Mouse (Mus musculus): ENCODE measurements around the gene Tgfbr3.
A peak's percentile ranks its signal among the peaks of the same experiment; 100 is the strongest.
"Not testable (repeated sequence)": the region's sequence is repeated elsewhere in the genome, so short reads cannot be mapped to it uniquely, and the experiment has no call there.

The Tgfbr3 gene

DNA sequence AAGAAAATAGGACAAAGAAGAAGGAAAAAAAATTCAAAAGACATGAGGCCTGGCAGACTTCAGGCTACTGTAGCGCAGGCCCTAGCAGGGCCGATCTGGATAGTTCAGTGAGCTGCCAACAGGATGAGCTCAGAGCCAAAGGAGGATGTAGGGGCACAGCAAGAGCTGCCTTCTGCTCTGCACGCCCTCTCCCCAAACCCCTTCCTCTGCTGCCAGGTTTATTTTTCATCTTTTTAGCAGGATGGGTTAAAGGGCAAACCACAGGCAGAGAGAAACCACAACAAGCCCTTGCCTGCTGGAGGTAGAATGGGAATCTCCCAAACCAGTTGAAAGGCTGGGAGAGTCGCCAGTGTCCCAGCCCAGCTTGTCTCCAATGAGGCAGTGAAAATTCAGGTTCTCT is 10.2 kb downstream of the Tgfbr3 start:
- no peak for DNase-seq (ENCODE audit: low spot score)

DNA sequence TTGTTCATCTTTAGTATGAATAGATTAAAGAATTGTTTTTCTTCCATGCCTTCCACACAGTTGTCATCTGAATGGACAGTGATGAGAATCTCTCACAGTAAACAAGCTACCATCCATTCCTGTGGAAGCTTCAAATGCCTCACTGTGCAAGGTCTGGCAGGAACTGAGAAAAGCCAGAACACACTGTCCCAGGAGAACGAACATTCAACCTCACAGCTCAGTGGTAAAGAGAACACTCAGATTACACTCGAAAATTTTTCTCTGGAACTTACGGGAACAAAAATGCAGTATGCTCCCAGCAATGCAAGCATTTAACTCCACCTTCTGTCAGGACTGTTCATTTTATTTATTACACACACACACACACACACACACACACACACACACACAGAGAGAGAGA is 13.2 kb downstream of the Tgfbr3 start:
- no peak for DNase-seq (ENCODE audit: low spot score)

DNA sequence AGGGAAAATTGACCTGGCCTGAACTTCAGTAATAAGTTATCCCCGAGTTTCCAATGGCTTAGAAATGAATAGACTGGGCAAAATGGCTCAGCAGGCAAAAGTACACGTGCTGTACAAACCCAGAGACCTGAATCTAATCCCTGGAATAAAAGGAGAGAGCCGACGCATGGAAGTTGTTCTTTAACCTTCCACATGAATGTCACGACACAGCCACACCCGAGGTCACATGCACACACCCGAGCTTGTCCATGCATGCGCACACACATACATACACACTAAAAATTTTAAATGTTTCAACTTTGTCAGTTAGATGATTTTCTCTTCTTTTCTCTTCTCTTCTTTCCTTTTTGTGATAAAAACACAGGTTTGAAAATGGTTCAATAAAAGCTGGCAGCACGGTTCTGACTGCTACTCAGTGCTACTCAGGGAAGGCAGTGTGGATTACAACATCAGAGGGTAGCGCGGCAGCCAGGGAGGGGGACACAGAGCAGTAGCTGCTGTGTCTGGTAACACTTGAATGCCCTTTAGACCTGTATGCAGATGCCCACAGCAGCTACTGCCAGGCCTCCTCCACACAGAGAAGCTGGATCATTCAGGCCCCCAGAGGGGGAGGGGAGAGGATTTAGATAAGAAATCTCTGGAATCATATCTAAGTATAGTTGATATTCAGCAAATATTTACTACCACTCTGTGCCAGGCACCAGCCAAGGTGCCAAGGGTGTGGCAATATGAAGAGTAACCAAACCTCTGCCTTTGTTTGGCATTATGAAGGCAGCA is 17.0 kb downstream of the Tgfbr3 start:
- DNase-seq (ENCODE audit: low spot score), result no peak

DNA sequence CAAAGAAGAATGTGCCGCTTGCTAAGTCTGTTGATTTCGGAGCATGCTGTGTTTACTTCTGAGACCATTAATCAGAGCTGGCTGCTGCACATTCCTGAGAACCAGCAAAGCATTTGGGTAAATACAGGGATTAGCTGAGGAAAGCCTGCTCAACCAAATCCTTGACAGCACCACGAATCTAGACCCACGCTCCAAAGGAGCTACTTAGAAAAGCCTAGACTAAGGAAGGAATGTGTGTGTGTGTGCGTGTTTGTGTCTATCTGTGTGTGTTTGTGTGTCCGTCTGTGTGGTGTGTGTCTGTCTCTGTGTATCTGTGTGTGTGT is 20.5 kb downstream of the Tgfbr3 start:
- DNase-seq (ENCODE audit: low spot score), result no peak

DNA sequence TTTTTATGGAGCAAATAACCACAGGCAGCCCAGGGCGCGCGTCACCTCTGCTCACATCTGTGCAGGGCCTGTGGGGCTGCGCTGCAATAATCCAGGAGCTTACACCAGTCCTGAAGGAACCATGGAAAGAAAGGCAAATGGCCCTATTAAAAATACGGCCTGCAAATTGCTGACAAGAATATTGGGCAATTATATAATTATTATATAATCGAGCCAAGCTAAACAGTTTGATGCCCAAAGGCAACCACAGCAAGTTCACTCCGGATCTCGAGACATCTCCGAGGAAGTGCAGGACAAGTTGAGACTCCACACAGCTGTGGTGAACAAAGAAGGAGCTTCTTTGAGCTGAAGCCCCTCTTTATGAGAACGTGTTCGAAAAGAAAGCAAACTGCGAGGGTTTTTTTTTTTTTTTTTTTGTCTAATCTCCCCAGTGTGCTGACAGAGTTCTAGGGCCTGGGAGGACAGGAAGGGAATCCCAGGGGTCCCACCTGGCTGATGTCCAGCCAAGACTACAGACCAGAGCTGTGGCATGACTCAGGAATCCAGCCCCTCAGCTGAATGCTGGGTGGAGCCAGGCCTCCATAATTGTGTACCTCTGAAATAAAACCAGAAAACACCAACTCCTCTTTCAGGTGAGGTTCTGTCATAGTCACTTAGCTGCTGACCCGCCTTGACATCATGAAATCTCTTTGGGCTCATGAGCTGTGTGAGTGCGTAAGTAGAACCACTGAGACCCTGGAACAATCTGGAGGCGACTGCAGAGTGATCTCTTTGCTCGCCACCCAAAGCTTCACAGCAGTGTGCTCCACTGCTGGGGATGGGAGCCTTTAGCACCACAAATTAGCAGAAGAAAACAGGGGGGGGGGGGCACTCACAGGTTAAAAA is 21.1 kb downstream of the Tgfbr3 start:
- DNase-seq (ENCODE audit: low spot score), result no peak

DNA sequence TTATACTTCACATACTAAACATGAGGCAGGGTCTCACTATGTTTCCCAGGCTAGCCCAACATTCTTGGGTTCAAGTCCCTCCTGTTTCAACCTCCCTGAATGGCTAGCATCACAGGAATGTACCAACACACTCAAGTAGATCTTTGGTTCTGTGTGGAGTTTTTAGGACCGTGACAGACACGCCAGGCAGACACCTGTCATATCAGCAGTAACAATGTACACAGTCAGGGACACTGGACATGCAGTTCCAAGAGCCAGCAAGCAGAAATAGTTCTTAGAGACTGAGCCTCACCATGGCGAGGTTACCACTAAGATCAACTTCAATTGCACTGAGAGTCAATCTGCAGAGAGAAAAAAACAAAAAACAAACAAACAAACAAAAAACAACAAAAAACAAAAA is 22.9 kb downstream of the Tgfbr3 start:
- no peak for DNase-seq (ENCODE audit: low spot score)

DNA sequence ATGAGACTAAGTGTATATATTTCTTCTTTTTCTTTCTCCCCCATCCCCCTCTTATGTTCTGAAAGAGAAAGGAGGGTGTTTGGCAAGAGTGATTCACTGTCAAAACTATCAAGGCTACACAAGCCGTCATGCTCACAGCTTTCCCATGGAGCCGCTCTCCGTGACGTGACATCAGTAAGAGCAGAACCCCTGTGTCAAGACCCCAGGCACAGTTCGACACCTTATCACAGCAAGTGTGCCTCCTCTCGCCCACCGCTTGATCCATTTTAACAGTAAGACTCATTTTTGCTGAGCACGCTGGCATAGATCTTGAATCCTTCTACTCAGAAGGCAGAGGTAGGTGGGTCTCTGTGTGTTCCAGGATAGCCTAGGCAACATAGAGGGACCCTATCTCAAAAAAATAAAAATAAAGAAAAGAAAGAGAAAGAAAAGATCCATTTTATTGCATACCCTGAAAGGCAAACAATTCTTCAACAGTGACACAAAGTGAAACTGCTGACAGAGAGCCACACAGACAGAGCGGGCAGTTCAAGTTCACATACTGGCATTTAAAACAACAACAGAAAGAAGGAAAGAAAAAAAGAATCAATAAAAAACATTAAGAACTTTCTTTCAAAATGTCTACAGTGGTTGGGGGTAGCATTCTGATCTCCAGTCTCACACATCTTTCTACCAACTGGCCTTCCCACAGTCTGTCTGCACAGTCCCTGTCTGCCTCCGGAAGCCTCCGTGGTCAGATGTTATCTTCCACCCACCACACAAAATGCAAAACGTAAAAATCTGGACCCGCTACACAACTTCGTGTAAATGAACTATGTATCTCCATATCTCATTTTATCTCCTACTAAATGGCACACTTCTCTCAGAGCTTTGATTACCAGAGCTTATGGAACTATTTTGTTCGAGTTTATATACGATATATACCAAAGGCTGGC is 24.7 kb downstream of the Tgfbr3 start:
- DNase-seq (ENCODE audit: low spot score), result no peak

DNA sequence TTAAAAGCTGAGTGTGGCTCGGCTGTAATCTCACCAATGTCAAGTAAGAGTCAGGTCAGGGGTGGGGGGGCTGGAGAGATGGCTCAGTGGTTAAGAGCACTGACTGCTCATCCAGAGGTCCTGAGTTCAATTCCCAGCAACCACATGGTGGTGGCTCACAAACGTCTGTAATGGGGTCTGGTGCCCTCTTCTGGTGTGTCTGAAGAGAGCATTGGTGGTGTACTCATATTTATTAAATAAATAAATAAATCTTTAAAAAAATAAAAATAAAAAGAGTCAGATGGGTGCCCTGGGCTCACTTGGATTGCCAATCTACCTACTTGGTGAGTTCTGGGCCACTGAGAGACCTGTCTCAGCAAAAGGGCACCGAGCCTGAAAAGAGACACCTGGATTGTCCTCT is 25.6 kb downstream of the Tgfbr3 start:
- no peak for DNase-seq (ENCODE audit: low spot score)

DNA sequence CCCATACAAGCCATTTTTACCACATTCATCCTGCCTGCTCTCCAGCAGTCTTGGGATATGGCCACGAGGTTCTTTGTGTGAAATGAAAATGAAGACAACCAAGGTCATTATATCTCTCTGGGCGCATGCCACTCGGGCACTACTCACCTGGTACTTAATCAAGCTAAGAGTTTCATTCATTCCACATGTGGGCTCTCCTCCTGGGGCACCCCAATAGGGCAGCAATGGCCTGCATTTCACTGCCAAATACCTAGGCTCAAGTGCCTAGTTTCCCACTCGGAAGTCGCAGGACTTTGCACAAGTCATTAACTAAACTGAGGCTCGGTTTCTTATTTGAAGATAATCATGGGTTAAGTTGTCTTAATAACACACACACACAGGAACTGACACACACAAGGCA is 27.5 kb downstream of the Tgfbr3 start:
- DNase-seq (ENCODE audit: low spot score), result no peak

DNA sequence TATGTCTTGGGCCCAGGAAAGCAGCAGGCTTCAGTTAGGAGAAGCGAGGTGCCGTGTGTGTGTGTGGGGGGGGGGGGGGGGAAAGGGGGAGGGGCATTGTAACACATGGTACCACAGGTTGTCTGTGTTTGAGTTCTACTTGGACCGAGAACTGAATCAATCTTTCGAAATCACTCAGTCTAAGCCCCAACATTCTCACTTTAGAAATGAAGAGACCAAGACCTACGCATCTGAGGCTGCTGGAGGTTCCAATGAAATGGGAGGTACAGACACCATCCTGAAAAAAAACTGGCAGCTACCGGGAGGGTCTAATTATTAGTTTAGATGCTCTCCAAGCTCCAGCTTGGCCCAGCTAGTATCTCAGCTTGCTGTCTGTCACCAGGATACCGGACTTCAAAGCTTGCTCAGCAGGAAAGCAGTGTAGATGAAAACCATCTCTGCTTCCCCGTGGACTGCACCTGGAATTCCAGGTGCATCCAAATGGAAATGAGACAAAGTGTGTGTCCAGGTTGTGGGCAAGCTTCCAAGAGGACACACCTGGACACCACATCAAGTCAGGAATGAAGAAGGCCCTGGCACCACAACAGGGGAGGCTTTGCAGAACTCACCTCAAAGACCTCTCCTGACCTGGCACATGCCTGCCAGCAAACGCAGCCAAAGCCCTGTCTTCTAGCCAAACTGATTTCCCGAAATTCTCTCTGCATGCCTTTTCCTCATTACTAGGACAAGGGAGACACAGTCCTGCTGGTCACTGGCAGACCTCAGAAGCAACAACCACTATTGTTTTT is 28.5 kb downstream of the Tgfbr3 start:
- no peak for DNase-seq (ENCODE audit: low spot score)

DNA sequence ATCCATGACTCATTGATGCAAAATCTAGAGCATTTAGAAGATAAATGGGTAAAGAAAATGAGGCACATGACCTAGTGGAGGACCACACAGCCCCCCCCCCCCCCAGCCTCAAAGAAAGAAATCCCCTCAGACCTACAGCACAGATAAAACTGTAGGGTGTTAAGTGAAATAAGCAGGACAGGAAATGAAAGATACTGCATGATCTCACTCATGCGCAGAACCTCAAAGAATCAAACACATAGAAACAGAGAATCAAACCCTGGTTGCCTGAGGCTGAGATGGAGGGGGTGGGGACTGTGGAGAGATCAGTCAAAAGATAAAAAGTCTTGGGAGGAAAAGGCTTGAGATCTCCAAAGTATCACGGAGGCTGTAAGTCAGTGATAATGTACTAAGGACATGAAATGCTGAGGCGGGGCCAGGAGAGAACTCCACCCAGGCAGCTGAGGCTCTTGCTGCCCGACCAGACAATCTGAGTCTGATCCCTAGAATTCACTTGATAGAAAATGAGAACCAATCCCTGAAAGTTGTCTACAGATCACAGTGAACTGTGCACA is 29.9 kb downstream of the Tgfbr3 start:
- DNase-seq (ENCODE audit: low spot score), result no peak

DNA sequence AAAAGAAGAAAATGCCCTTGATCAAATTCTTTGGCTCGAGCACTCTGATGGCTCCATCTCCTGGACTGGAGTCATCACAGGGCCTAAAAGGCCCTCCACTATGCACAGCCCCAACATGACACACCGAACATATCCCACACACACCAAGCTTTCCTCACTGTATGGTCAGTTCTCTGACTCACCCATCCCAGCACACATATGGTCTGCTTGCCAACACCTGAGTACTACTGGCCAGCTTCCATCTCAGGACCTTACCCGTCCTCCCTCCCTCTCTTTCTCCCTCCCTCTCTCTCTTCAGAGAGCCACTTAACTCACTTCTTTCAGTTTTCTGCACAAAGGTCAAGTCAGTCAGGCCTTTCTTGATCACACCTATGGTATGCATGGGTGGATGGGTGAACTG is 36.0 kb downstream of the Tgfbr3 start:
- no peak for DNase-seq (ENCODE audit: low spot score)

DNA sequence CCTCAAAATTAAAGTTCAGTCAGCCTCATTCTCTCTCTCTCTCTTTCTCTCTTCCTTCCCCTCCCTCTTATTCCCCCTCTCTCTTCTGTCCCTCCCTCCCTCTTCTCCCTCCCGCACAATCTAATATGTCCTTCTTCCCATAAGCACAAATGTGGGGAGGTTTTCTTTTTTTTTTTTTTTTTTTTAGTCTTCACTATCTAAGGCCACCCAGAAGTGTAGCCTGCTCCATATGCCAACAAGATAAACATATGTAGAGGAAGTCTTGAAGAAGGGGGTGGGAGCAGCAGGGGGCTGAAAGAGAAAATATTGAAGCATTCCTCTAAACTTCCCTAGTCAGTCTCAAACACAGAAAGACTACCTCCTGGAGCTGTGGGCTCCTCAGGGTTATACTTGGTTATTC is 37.0 kb downstream of the Tgfbr3 start:
- DNase-seq (ENCODE audit: low spot score), result no peak

DNA sequence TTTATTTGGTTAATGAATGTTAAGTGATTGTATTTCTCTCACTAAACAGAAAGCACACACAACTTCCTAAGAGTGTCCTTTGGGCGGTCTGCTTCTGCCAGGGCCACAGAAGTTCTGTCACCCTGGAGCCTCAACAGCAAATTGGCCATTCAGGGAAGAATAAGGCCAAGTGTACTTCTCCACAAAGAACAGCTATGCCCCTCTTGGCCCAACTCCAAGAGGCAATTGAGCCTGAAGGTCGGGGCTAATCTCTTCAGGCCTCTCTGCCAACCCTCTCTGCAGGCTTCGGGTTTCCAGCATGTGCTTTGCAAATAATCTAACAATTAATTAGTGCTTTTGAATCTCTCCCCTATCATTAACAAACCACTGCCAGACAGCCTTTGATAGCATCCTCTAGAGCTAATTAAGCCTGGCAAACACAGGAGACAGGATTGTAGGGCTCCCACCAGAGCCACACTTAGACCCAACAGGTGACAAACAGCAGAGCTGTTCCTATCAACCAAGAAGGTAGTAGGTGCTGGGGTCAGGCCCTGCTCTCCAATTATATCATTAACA is 37.6 kb downstream of the Tgfbr3 start:
- DNase-seq (ENCODE audit: low spot score), result peak; percentile 77

DNA sequence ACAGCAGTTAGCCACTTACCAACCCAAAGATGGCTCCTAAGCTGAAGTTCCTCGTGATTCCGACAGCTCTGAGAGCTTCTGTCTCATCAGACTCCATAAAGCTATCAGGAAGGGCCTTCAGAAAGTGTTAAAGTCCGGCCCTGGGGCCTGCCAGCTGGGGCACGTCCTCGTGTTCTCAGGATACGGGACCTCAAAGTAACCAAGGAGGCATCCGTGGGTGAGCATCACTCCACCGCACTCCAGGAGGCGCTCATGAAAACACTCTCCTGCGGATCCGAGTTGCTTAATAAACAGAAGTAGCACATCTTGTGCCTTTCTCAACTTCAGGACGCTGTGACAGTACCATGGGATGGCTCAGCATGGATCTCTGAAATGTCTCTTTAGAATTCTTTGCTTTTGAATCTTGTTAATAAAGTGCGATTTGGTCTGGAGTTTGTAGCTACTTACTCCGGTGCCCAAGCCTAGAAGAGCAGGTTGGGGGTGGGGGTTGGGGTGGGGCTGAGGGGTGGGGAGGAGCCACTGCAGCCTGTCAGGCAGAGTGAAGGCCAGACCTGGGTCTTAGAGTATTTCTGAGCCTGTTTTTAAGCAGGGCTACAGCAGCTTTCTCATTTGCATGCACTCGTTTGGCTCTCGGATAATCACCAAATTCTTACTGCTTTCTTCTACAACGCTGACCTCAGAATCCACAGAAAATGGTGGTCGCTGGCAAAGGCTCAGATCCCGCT is 38.7 kb downstream of the Tgfbr3 start:
- no peak for DNase-seq (ENCODE audit: low spot score)

DNA sequence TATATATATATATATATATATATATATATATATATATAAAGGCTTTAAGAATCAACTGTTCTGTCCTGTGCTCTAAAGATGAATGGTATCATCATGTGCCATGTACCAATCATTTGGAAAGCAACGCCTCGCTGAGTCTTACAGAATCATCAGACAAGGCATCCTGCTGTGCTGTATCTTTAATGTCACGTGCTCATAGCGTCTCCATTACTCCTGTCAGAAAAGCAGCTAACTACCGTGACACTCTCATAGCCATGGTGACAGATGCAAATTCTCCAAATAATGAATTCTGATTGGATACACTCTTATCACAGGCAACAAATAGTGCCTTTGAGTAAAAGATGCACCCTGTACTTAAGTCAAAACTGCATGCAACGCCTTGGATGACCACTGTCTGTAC is 40.7 kb downstream of the Tgfbr3 start:
- no peak for DNase-seq (ENCODE audit: low spot score)

DNA sequence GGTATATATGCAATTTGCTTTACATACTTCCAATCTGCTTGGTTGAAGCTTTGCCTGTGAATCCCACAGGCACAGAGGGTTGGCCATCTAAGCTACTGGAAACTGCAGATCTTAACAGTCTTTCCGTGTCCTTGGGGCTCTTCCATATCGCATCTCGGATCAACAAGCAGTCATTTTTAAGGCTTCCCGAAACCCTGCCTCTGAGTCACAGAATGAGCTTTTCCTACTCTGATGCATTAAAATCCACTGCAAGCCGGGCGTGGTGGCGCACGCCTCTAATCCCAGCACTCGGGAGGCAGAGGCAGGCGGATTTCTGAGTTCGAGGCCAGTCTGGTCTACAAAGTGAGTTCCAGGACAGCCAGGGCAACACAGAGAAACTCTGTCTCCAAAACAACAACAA is 41.1 kb downstream of the Tgfbr3 start:
- not testable (repeated sequence) for DNase-seq (ENCODE audit: low spot score)

DNA sequence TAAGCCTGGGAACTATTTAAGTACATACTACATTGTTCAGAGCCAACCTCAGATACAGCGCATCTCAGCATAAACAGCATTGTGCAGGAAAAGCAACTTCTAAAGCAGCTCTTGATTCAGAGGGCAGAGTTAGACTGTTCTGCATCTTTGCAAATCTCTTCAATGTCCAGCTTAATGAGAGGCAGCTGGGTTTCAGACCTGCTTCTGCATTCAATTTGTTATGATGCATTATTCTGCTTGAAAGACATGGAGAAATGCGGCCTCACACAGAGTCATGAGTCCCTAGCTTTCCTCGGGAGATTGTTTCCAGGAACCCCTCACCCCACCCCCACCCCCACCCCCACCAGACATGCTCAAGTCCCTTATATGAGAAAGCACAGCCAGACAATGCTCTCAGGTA is 41.6 kb downstream of the Tgfbr3 start:
- DNase-seq (ENCODE audit: low spot score), result no peak

DNA sequence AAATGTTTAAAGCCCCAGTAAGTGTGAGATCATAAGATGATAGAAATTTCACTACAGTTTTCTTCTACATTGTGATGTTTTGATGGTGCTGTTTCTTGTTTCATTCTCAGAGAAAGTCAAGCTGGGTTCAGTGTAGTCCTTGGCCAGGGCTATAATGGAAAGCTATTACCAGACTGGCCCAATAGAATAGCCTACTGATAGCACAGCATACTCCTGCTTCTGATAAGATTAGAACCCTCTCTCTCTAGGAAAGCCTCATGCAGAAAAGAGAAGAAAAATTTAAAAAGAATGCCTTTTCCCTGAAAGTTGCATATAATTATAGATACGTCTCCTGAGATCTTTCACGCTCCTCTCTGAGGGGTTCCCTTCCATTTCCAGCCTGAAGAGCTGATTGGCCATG is 46.0 kb downstream of the Tgfbr3 start:
- DNase-seq (ENCODE audit: low spot score), result no peak

DNA sequence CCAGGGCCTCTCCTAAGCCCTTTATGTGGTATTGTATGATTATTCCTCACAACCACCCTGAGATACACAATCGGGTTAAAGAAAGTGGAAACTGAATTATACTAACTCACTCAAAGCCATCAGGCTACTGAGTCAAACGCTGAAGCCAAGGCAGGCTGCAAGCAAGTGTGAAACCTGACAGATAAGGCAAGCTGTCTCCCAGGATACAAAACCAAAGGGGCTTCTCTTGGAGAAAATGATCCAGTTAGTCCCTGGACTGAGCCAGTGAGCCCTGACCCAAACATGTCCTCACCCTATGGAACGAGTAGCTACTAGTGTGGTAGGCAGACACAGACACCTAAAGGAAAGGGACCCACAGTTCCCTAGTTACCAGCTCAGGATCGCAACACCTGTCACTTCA is 46.4 kb downstream of the Tgfbr3 start:
- DNase-seq (ENCODE audit: low spot score), result no peak
